Mouse (Mus musculus): ENCODE data around the gene Atp6ap1.

Atp6ap1 gene

GRCm38 (mm10) chrX:74304867-74305700, 8.2 kb downstream of the Atp6ap1 start, which contains the start of gene Gdi1:
Gdi1 (plus strand) TSS chrX:74304998.
- peak; percentile 82 for DNase-seq

GRCm38 (mm10) chrX:74312540-74313464, 15.9 kb downstream of the Atp6ap1 start, which contains the start of gene Fam50a:
Fam50a (plus strand) TSS chrX:74313033.
- DNase-seq: peak; percentile 93

GRCm38 (mm10) chrX:74328725-74329161, 31.8 kb downstream of the Atp6ap1 start, which contains the start of gene Plxna3:
Plxna3 (plus strand) TSS chrX:74329066.
- DNase-seq: peak; percentile 74

- DNase-seq: no peak
Observed at GRCm38 (mm10) chrX:74329215-74329671, 32.3 kb downstream of the Atp6ap1 start.

GRCm38 (mm10) chrX:74330166-74330930, 33.5 kb downstream of the Atp6ap1 start:
- DNase-seq: no peak

GRCm38 (mm10) chrX:74352645-74353466, 56.0 kb downstream of the Atp6ap1 start:
- DNase-seq: no peak

GRCm38 (mm10) chrX:74353467-74353770, 56.5 kb downstream of the Atp6ap1 start, which contains the start of gene Lage3:
Lage3 (minus strand) TSS chrX:74353618.
- DNase-seq: peak; percentile 89
